Mouse (Mus musculus): ENCODE results near the gene Gal3st3.
A peak's percentile ranks its signal among the peaks of the same experiment; 100 is the strongest.
"Not testable (repeated sequence)": the region's sequence is repeated elsewhere in the genome, so short reads cannot be mapped to it uniquely, and the experiment has no call there.

Gene Gal3st3

GRCm38 (mm10) chr19:5306968-5307734 is 9.0 kb downstream of the Gal3st3 start:
- no peak for DNase-seq (ENCODE audit: low read depth)

- DNase-seq (ENCODE audit: low read depth): peak; percentile 67
These were observed 10.9 kb downstream of the Gal3st3 start for GRCm38 (mm10) chr19:5309025-5309424.

GRCm38 (mm10) chr19:5313189-5313588 is 15.1 kb downstream of the Gal3st3 start:
- no peak for DNase-seq (ENCODE audit: low read depth)

DNA sequence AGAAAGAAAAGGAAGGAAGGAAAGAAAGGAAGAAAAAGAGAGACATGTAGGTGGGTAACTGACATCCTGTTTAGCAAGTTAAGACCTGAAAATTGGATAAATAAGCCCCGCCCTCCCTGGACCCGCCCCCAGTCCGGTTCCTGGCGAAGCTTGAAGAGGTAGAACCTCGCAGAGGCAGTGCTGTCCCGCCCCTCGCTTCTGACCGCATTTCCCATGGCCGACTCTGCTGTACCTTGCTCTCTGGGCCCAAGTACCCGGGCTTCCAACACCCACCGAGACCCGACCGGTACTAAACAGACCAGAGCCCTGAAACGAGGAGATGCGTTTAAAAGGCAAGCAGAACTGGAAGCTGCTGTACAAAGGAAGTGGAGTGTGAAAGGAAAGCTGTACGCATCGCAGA is 25.7 kb downstream of the Gal3st3 start:
- no peak for DNase-seq (ENCODE audit: low read depth)

- DNase-seq (ENCODE audit: low read depth): no peak
These were observed 29.8 kb downstream of the Gal3st3 start for GRCm38 (mm10) chr19:5327970-5328369.

- DNase-seq (ENCODE audit: low read depth): peak; percentile 91
These were observed 36.6 kb downstream of the Gal3st3 start for GRCm38 (mm10) chr19:5334741-5335140.

DNA sequence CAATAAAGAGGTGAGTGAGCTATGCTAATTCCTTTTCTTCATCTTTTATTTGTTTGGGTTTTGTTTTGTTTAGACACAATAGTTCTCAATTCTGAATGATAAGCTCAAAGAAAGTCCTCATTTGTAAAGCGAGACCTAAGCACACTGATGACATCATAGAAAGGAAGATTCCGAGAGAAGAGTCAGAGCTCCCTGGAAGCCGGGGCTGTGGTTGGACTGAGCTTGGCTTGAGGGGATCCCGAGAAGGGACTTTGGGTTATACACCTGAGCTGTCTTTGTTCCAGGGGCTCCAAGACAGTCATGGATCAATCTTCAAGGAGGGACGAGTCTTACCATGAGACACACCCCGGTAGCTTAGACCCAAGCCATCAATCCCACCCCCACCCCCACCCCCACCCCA is 37.3 kb downstream of the Gal3st3 start, which contains the start of gene Catsper1:
Catsper1 (plus strand) TSS at position 301 of the 400 bp plus-strand sequence.
- DNase-seq (ENCODE audit: low read depth): no peak

- peak; percentile 95 for DNase-seq (ENCODE audit: low read depth)
These were observed 39.8 kb downstream of the Gal3st3 start for GRCm38 (mm10) chr19:5337975-5338374.

- no peak for DNase-seq (ENCODE audit: low read depth)
These were observed 43.2 kb downstream of the Gal3st3 start for GRCm38 (mm10) chr19:5341360-5341759.

- DNase-seq (ENCODE audit: low read depth): peak; percentile 90
These were observed 47.4 kb downstream of the Gal3st3 start for GRCm38 (mm10) chr19:5345297-5346131.

DNA sequence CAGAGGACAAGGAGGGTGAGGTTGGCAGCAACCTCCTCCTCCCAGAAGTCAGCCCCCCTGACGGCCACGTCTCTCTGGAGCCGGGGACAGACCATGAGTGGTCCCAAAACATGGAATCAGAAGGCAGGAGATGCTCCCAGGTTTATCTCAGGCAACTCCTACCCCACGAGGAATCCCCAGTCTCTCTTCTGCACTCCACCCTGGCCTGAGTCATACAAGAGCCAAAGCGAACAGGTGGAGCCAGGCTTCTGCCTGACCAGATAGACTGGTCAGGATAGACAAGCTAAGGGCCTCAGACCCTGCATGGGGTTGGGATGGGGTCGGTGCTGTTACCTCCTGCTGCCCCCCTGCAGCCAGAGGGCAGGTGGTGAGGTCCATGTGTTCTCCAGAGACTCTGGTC is 49.9 kb downstream of the Gal3st3 start:
- no peak for DNase-seq (ENCODE audit: low read depth)

DNA sequence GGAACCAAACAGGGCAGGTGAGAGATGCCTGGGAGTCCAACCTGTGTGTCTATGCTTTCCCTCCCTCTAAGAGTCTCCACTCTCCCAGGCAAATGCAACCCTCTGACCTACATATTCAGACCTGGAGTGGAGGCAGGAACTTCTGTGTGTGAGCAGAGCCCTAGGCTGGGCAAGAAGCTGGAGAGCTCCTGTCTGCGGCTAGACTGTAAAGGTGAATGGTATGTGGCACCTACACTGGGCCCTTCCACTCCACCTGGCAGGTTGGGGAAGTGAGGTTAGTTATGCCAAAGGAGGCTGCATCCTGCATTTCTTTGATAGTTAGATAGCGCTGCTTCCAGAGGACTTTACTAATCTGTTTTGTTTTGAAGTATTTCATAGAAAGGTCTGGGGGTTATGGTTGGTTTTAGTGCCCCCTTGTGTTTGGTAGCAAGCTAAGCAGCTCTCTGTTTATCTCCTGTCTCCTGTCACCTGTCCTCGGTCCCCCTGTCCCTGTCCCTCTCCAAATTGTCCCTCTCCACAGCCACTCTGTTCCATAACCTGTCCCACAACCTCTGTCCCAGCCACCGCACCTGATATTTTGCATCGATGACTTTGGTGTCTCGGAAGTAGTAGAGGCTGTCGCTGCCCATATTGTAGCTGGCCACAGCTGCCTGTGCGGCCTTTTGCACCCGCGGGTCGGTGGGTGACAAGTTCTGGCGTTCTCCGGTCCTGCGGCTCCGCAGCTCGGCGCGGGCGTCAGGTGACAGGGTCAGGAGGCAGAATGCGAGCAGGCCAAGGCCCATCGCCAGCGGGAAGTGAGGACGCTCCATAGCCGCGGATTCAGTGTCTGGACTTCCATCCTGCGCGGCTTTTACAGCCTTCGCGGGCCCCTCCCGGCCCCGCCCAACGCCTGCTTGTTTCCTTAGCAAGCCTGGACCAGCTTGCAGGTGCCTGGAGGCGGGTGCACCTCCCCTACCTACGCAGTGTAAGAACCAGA is 50.7 kb downstream of the Gal3st3 start:
- peak; percentile 68 for DNase-seq (ENCODE audit: low read depth)

DNA sequence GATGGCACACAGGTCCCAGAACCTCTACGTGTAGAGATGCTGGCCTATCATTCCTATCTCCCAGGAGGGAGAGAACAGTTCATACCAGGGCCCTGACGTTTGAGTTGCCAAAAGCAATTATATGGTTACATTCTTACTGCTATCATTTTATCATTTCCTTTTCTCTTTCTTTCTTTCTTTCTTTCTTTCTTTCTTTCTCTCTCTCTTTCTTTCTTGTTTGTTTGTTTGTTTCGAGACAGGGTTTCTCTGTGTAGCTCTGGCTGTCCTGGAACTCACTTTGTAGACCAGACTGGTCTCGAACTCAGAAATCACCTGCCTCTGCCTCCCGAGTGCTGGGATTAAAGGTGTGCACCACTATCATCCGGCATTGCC is 51.4 kb downstream of the Gal3st3 start, which contains the start of gene Cst6:
Cst6 (minus strand) TSS at position 73 of the 372 bp plus-strand sequence.
- not testable (repeated sequence) for DNase-seq (ENCODE audit: low read depth)

GRCm38 (mm10) chr19:5353609-5354008 is 55.5 kb downstream of the Gal3st3 start:
- DNase-seq (ENCODE audit: low read depth): no peak

- no peak for DNase-seq (ENCODE audit: low read depth)
These were observed 57.9 kb downstream of the Gal3st3 start for GRCm38 (mm10) chr19:5356080-5356479.

Data from NIH3T3 (cell line).